Mouse (Mus musculus): ENCODE data around the gene Abcg4.
A peak's percentile ranks its signal among the peaks of the same experiment; 100 is the strongest.
"Not testable (repeated sequence)": the region's sequence is repeated elsewhere in the genome, so short reads cannot be mapped to it uniquely, and the experiment has no call there.

Abcg4 gene

GRCm38 (mm10) chr9:44288076-44288958 lies at the start of gene Abcg4:
TSS of gene Abcg4 (minus strand) at chr9:44288615.
- no peak for DNase-seq (ENCODE audit: low read depth, low spot score)

GRCm38 (mm10) chr9:44337436-44338169 lies 49.2 kb upstream of the Abcg4 start:
- DNase-seq (ENCODE audit: low read depth, low spot score), result peak; percentile 57

- DNase-seq (ENCODE audit: low read depth, low spot score), result peak; percentile 33
Observed at GRCm38 (mm10) chr9:44336964-44337363, 48.5 kb upstream of the Abcg4 start.

DNA sequence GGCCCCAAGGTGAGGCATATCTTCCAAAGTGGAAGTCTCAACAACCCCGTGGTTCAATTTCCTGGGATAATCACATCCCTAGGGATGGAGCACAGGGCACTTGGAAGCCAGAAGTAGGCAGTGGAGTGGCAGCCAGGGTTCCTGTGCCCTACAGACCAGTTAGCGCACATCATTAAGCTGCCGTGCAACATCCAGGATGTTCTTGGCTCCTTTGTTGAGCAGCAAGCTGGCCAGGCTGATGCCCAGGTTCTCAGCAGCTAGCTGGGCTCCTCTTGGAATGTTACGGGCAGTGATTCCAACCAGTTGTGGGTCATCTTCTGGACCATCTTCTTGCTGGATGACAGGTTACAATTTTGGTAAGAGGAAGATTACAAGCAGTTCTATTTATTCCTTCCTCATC lies 48.1 kb upstream of the Abcg4 start:
- not testable (repeated sequence) for DNase-seq (ENCODE audit: low read depth, low spot score)

DNA sequence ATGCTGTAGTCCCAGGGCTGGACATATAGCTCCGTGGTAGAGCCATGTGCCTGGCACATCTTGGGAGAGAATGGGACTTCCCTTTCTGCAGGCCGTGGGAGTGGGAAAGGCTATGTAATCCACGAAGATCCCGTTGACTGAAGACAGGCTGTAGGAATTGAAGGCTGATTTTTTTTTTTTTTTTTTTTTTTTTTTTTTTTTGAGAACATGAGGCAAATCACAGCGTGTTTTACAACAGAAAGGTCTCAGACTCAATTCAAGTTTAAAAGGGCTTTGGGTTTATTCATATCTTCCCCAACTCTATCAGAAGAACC lies 47.6 kb upstream of the Abcg4 start:
- DNase-seq (ENCODE audit: low read depth, low spot score), result peak; percentile 34

DNA sequence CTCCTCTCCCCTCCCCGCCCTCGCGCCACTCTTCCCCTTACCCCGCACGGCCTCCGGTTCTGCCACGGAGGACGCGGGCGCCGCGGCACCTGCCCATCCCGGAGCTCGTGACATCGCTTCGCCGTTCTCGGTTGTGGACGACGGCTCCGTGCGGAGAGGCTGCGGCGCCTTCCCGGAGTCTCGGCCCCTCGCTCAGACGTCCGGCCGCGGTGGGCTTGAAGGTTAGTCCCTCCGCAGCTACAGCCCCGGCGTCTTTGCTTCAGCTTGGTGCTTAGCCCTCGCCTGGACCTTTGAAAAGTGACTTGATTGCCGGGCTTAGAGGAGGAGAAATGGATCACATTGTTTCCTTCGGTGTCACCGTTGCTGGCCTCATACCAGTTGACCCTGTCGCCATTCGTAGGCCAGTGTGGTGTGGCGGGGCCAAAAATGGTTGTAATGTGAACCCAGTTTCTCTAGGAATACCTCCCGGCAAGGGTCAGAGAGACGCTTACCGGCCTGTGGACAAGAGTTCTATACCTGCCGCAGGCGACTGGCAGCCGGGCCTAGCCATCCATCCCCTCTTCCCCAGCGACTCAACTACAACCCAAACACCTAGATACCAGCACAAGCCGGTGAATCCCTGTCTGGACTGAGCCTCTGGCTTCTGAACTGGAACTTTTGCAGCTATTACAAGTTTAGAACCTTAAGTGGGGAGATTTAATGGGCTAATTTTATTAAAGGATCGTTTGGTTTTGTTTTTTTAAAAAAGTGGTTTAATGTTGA lies 47.1 kb upstream of the Abcg4 start:
- DNase-seq (ENCODE audit: low read depth, low spot score), result peak; percentile 57

GRCm38 (mm10) chr9:44334396-44335330 lies 46.2 kb upstream of the Abcg4 start, which contains the start of gene H2afx:
TSS of gene H2afx (plus strand) at chr9:44334694.
- peak; percentile 100 for DNase-seq (ENCODE audit: low read depth, low spot score)

GRCm38 (mm10) chr9:44332918-44333638 lies 44.7 kb upstream of the Abcg4 start:
- peak; percentile 97 for DNase-seq (ENCODE audit: low read depth, low spot score)

- no peak for DNase-seq (ENCODE audit: low read depth, low spot score)
Observed at GRCm38 (mm10) chr9:44330736-44331135, 42.3 kb upstream of the Abcg4 start.

GRCm38 (mm10) chr9:44327926-44328325 lies 39.5 kb upstream of the Abcg4 start:
- no peak for DNase-seq (ENCODE audit: low read depth, low spot score)

GRCm38 (mm10) chr9:44327064-44327711 lies 38.8 kb upstream of the Abcg4 start:
- peak; percentile 74 for DNase-seq (ENCODE audit: low read depth, low spot score)

GRCm38 (mm10) chr9:44326371-44327063 lies 38.1 kb upstream of the Abcg4 start:
- peak; percentile 95 for DNase-seq (ENCODE audit: low read depth, low spot score)

DNA sequence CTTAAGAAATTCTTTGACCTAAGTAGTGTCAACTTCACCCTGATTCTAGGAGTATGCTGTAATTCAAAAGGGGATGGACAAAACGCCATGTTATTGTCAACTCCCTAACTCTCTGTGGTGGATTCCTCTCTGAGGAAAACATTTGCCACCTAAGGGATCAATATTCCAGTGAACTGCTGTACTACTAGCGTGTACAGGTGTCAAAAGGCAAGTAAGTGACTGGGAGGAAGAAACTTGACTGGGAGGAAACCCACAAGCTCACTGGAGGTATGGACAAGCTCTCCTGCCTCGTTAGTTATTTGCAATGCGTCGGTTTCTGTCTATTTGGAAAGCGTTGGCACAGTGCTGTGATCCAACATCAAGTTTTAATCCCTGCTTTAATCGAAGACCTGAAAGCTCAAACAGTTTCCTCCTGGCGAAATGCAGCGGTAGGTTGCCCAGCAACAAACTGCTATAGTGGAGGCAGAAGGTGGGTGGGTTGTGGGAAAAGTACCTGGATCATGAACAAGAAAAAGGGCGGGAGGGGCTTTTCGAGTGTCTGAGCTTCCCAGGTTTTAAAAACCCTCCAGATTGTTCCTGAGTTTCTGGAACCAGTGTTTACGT lies 37.5 kb upstream of the Abcg4 start, which contains the start of gene Dpagt1:
TSS of gene Dpagt1 (plus strand) at position 252 of the 603 bp plus-strand sequence.
- peak; percentile 83 for DNase-seq (ENCODE audit: low read depth, low spot score)

DNA sequence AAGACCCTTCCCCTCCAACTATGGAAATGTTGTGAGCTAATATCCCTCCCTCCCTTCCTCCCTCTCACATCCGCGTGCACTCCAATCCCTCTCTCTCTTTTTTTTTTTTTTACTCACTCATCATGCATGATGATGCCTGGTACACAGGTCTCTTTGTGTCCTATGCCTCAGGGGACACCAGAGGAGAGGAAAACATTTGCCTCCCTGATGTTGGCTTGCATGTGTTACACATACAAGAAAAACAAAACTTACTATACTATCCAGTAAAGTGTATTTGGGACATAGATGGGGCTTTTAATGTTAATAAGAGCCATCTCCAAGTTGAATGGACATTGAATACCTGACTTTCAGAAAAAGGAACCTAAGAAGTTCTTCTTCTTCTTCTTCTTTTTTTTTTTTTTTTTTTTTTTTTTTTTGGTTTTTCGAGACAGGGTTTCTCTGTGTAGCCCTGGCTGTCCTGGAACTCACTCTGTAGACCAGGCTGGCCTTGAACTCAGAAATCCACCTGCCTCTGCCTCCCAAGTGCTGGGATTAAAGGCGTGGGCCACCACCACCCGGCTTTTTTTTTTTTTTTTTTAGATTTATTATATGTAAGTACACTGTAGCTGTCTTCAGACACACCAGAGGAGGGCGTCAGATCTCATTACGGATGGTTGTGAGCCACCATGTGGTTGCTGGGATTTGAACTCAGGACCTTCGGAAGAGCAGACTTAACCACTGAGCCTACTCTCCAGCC lies 36.8 kb upstream of the Abcg4 start:
- not testable (repeated sequence) for DNase-seq (ENCODE audit: low read depth, low spot score)

- no peak for DNase-seq (ENCODE audit: low read depth, low spot score)
Observed at GRCm38 (mm10) chr9:44324147-44324546, 35.7 kb upstream of the Abcg4 start.

- DNase-seq (ENCODE audit: low read depth, low spot score), result peak; percentile 23
Observed at GRCm38 (mm10) chr9:44323656-44324055, 35.2 kb upstream of the Abcg4 start.

- no peak for DNase-seq (ENCODE audit: low read depth, low spot score)
Observed at GRCm38 (mm10) chr9:44320799-44321133, 32.4 kb upstream of the Abcg4 start.
